Mouse (Mus musculus) CD4-positive, CD25-positive, alpha-beta regulatory T cell (primary cell): ENCODE data around the gene E2f6. TPM values are rescaled to one million over a fixed set of nuclear protein-coding genes. Genes with fewer than 3 reads are reported as not detected.

Experiments used
- polyA plus RNA-seq: library from polyadenylated mRNA; unstranded; fragments of 100-300 nt; shearing (Covaris generic); gene quantifications from one replicate; pipeline ENCODE4 v1.2.1, GENCODE M21; 2017

Gene E2f6
- polyA plus RNA-seq: 27.9 TPM

GRCm38 (mm10) chr12:16810525-16811431 lies at the start of gene E2f6:
Gene E2f6, plus strand, starts transcription at chr12:16810963.

GRCm38 (mm10) chr12:16800259-16800958 lies 10.4 kb upstream of the E2f6 start, which contains the start of gene Greb1:
Gene Greb1, minus strand, starts transcription at chr12:16800886.

Other genes with a start within 250 kb of the E2f6 start
- 26.2 TPM for gene Lpin1, start 200.0 kb upstream of the E2f6 start, polyA plus RNA-seq
- not detected for gene Ntsr2, start 157.6 kb upstream of the E2f6 start, polyA plus RNA-seq
- gene Greb1, start 10.1 kb upstream of the E2f6 start, polyA plus RNA-seq: 0.17 TPM
- gene Rock2, start 83.9 kb downstream of the E2f6 start, polyA plus RNA-seq: 42.3 TPM
- gene Pqlc3, start 189.4 kb downstream of the E2f6 start, polyA plus RNA-seq: 52.5 TPM
- 1.1 TPM for gene 2410004P03Rik, start 200.8 kb downstream of the E2f6 start, polyA plus RNA-seq